ENCODE assay signal across 16 mouse cellular contexts in the genomic region with DNA sequence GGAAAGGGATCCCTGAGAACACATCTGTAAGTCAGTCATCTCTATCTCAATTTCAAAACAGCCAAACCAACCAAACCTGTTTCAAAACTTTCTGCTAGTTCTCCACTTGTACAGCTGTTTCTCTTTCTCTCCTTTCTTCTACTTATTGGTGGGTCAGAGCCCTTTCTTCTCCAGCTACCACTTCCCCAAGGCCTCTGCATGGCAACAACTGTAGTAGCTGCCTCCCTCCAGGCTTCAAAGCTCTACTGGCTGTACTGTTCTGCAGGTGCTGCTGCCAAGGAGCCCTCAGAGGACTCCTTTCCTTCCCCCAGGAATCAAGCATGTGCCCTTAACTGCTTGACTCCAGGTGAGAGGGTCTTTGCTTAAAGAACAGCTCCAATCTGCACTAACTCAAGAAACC.
"Had no signal": no experiment of that assay in that cellular context is flagged by ENCODE, and none has a peak within 500 bp of the region (broad histone marks: within the 10 kb centered on the region; RNA-seq: fewer than 3 reads in every experiment).

No protein-coding gene starts in this region.

- ATAC-seq: liver, embryonic 12.5 days had no signal

- H3K4me3 ChIP-seq: limb, embryonic 12.5 days; limb, embryonic 15.5 days; liver, embryonic 12.5 days; liver, embryonic 15.5 days had no signal

- H3K4me2 ChIP-seq: limb, embryonic 12.5 days; limb, embryonic 15.5 days; liver, embryonic 12.5 days; liver, embryonic 15.5 days; midbrain, embryonic 11.5 days had no signal

- DNase-seq: kidney, adult 2 months; kidney, postnatal 36 days; left cerebral cortex, postnatal 4 days; lung, adult 18-20 months; lung, postnatal 14 days; lung, postnatal 4 days; midbrain, embryonic 14.5 days; right cerebral cortex, postnatal 14 days; right cerebral cortex, postnatal 4 days had no signal

- H3K9ac ChIP-seq: limb, embryonic 12.5 days; limb, embryonic 15.5 days; liver, embryonic 12.5 days; liver, embryonic 15.5 days had no signal

- H3K27me3 ChIP-seq: limb, embryonic 12.5 days; limb, embryonic 15.5 days; liver, embryonic 12.5 days; liver, embryonic 15.5 days had no signal

- H3K27ac ChIP-seq: kidney, postnatal 0 days; limb, embryonic 12.5 days; limb, embryonic 15.5 days; liver, embryonic 12.5 days; liver, embryonic 15.5 days; stomach, postnatal 0 days had no signal

- H3K36me3 ChIP-seq: limb, embryonic 15.5 days; liver, embryonic 15.5 days had no signal

- H3K4me1 ChIP-seq: limb, embryonic 12.5 days; limb, embryonic 15.5 days had no signal

- H3K9me3 ChIP-seq: limb, embryonic 12.5 days; limb, embryonic 15.5 days; liver, embryonic 12.5 days; liver, embryonic 15.5 days had no signal
